Mouse (Mus musculus): ENCODE data around the gene Chd2.

Chd2 gene

DNA sequence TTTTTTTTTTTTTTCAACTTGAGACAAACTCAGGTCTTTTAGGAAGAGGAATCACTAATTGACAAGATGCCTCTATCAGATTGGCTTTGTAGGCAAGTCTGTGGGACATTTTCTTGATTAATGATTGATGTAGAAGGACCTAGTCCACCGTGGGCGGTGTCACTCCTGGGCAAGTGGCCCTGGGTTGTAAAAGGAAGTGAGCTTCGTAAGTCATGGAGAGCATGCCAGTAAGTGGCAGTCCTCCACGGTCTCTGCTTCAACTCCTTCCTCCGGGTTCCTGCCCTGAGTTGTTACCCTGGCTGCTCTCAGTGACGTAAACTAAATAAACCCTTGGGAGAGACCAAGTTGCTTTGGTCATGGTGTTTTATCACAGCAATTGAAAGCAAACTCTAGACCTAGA lies 22.5 kb upstream of the Chd2 start:
- DNase-seq (ENCODE audit: low read depth in 1 of 2, low spot score in 2 of 2), result no peak

DNA sequence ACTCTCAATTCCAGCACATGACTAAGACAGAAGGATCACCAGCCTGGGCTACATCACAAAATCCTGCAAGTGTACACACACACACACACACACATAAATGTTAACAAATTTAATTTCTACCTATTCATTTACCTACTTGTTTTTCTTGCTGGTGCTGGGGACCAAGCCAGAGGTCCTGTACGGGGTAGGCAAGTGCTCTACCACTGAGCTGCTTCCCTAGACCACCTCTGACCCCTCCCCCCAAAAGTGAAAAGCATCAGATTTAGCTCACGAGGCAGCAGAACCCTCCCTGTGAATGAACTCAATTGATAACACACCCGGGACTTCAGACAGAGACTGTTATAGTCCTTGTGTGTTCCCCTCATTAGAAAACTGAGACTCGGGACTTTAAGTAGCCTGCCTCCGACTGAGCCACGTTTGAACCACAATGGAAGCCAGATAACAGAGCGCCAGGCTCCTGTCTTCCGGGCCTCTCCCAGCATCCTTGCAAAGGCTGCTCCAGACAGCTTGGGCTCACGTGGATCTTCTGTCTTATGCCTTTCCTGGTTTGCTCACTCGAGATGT lies 19.9 kb upstream of the Chd2 start:
- no peak for DNase-seq (ENCODE audit: low read depth in 1 of 2, low spot score in 2 of 2)

DNA sequence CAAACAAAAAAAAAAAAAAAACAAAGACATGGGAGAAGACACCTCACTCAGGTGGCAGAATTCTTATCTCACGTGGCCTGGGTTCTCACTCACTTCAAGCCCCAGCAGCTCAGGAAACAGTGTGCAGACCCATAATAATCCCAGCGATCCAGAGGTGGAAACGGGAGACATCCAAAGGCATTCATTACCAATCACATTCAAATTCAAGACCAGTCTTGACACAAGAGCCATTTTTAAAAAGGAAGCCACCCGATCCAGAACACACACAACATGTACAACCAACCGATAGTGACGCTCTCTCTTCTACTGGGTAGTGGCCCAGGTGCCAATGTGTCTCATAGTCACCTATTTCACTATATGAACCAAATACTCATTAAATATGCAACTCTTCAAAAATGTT lies 19.2 kb upstream of the Chd2 start:
- no peak for DNase-seq (ENCODE audit: low read depth in 1 of 2, low spot score in 2 of 2)

DNA sequence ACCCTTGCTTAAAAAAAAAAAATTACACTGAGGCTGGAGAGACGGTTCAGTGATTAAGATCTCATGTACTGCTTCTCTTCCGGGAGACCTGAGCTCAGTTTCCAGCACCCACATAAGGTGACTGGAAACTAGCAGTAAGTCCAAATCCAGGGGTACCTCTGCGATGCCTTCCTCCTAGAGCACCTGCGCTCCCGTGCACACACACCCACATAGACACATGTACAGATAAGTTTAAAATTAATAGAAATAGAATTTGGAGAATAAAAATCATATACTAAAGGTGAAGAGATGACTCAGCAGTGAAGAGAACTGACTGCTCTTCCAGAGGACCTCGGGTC lies 18.2 kb upstream of the Chd2 start:
- DNase-seq (ENCODE audit: low read depth in 1 of 2, low spot score in 2 of 2), result no peak

DNA sequence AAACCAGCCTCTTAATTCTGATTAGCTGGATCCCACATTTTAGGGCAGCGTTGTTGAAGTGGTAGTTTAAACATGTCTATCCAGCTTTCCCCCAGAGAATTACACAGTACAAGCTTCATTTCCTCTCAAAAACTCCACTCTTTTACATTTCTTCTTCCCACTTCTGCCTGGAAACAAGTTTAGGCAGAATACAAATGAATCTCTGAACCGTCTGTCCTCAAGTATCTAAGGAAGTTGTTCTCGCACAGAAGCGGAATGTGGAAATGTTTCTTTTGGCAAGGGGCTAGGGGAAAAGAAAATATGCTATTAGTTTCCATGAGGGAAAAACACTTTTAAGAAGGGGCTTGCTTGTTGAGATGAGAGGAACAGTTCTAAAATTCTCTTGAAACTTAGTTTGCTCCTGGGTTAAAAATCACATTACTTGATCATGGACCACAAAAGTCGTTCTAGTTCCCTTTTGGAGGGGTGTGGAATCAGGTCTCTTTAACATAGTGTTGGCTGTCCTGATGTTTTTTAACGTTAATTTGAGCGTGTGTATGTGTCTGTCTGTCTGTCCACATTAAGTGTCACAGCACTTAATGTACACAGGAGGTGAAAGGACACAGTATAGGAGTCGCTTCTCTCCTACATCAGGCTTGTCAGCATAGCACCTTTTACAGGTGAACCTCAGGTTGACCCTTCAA lies 17.7 kb upstream of the Chd2 start:
- DNase-seq (ENCODE audit: low read depth in 1 of 2, low spot score in 2 of 2), result no peak

DNA sequence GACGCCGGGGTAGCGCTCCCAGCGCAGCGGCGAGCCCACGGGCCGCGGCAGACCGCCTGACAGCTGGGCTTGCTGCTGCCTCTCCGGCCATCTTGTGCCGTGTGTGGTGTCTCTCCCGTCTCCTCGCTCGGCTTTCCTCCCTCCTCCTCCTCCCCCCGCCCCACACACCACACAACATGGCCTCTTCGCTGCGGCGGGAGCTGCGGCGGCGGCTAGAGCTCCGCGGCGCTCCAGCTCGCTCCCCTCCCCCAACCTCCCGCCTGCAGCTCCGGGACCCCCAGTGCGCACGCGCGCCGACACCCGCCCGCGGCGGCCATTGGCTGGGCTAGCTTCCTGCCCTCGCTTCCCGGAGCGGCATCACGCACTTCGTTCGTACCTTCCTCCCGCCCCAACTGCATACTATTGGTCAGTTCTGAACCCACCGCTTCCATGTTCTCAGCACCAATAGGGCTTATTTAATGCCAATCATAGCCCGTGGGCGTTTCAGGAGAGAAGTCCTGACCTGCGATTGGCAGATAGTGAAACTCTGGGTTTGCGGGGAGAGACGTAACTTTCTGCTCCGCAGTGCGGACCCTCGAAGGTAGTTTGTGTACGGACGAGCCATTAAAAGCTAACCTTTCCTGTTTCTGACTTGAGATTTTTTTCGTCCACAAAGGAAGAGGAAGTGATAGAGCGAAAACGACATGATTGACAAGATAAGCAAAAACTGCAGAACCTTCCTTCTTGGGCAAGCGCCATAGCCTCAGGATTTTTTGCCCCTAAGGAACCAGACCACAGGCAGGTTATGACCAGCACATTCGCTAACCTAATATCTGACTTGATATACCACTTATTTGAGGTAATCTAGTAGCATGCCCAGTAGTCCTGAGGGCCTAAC lies 16.9 kb upstream of the Chd2 start:
- DNase-seq (ENCODE audit: low read depth in 1 of 2, low spot score in 2 of 2), result peak; percentile 97 to 99

DNA sequence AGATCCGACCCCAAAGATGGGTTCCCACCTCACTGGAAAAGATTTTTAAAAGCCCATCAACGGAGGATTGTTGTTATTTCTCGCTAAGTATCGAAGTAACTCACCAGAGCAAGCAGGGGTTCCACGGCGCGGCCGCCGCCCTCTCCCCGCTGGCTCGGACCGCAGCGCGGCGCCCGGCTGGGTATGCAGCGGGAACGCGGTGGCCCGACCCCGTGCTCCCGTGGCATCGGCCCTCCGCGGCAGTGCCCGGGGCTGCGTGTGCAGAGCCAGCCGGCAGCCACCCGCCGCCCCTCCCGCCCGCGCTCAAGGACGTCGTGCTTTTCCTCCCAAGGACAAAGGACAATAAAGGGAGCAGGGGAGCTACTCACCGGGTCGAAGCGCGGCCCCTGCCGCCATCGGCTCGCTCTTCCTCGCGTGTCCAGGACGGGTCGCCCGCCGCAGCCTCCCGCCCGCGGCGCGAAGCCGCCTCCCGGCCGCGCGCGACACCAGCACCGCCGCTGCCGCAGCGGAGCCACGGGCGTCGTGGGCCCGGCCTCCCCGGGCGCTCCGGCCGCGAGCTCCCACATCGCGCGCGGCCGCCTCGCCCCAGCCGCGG lies 16.1 kb upstream of the Chd2 start:
- peak; percentile 7 to 25 for DNase-seq (ENCODE audit: low read depth in 1 of 2, low spot score in 2 of 2)

DNA sequence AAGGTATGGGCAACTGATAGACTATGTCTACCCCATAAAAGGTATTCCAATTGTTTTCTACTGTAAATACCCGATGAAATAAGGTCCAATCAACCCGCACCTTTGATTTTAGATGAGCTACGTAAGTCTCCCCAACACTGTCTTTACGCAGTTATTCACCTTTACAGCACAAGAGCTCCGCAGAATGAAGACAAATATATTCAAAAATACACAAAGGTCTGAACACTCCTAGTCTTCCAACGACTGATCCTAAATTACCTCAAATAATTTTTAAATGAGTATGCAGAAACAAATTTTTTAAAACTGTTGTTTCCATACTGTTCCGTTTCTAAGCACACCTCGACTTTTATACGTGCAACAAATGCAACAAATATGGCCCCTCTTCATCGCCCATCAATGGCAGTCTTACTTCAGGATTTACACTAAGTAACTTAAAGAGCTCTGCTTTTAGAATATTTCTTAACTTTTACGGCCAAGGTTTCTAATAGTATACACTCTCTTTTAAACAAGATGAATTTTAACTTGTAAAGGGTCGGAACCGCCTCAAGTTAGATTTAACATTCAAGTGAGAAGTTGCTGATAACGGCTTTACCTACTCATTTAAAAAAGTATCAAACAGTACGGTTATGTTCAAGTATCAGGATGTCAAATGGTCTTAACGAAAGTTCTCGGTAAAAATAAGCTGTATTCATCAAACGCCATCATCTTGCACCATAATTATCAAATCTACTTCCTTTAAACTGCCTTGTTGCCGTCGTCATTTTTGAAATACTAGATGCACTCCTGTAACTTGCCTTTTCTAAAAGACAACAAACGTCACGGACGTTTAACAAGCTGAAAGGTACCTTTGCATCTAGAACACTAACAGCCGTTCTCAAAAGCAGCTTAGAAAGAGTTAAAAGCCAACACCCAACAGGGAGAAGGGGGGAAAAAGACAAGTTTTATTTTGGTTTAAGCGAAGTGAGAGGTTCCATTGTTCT lies 15.3 kb upstream of the Chd2 start:
- DNase-seq (ENCODE audit: low read depth in 1 of 2, low spot score in 2 of 2), result no peak

DNA sequence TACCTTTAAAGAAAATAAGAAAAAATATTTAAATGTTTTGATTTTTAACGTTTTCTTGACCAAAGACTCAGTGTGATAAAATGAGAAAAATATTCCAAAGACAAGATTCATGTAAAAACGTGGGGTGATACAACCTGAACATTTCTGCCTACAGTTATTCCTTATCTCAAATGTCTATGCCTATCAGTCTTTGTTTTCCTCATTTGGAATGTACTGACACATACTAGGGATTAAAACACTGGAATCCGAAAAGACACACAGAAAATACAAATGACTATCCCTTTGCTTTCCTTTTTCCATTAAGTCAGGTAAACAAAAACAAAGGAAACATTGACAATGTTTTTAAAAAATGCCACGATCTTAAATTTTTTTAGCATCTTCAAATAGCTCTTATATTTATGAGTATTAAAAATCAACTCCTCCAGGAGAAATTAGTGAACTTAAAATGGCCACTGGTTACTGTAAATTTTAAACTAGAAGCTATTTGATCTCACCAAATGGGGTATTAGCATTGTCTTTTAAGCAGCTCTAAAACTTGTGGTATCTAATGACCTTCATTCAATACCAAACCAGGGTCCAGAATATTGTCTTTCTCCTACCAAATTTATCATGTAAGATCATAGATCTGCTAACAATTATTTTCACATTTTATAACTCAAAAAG lies 14.4 kb upstream of the Chd2 start:
- no peak for DNase-seq (ENCODE audit: low read depth in 1 of 2, low spot score in 2 of 2)

DNA sequence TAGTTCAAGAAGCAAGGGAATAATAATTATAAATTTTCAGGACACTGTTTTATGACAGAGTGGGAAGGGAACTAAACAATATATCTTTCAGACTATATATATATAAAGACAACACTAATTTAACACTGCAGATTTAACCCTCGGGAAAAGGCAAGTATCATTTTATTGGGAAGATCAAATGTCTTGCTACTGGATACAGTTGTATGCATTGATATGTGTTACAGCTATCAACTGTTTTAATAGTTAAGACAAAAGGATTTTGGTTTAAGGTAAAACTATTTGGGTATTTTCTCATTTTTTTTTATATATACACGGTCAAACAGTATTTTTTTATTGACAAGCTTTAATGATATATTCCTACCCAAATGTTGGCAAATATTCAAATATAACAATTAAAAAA lies 13.2 kb upstream of the Chd2 start:
- DNase-seq (ENCODE audit: low read depth in 1 of 2, low spot score in 2 of 2), result no peak

DNA sequence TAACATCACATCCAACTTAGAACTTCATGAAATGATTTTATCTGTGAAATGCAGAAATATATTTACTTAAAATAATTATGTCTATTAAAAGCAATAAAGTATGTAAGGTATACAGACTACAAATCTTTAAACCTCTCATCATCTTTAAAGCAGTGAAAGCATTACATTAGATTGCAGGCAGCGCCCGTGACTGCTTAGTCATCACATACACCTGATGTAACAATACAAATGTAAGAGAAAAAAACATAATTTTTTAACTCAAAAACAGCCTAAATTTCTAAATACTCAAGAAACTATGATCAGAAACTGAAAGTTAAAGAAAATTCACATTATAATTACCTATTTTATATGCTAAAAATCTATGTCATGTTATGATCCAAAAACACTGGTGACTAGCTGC lies 11.5 kb upstream of the Chd2 start:
- DNase-seq (ENCODE audit: low read depth in 1 of 2, low spot score in 2 of 2), result no peak

DNA sequence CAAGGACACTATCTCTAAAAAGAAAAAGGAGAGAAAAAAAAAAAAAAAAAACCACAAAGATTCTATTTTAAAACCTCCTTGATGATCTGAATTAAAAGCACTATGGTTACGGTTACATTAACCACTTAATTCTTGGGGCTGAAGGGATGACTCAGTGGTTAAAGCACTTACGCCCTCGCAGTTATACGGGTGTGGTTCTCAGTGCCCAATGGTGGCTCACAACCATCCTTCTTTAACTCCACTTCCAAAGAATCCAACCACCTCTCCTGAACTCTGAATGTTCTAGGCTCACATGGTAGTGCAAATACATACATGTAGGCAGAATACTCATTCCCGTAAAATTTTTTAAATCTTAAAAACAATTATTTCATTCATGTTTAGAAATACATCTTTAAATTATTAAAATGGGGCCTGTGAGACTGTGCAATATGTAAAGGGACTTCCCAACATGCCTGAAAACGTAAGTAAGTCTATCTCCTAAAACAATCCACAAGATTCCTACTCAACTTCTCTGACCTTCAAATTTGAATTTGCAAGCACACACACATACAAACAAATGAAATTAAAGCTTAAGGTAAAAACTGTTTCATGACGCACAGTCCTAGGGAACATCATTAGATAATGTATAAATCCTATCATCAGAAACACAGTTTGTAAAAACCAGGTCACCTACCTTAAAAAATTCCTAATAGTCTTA lies 10.6 kb upstream of the Chd2 start:
- DNase-seq (ENCODE audit: low read depth in 1 of 2, low spot score in 2 of 2), result no peak

DNA sequence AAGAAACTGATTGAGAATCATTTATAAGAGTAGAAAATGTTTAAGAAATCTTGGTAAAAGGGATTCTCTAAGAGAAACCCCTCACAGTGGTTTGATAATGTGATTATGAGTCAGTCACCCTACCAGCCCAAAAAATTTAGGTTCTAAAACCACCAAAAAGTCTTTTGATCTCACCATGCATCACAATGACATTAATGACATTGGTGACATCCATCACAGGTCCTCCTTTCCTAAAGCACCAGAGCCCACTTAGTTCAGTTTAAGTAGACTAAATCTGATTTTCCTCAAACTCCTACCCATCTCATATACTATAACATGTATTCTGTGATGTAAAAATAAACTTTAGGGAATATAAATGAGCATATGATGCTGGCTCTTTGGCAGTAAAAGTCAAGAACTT lies 9.7 kb upstream of the Chd2 start:
- no peak for DNase-seq (ENCODE audit: low read depth in 1 of 2, low spot score in 2 of 2)

DNA sequence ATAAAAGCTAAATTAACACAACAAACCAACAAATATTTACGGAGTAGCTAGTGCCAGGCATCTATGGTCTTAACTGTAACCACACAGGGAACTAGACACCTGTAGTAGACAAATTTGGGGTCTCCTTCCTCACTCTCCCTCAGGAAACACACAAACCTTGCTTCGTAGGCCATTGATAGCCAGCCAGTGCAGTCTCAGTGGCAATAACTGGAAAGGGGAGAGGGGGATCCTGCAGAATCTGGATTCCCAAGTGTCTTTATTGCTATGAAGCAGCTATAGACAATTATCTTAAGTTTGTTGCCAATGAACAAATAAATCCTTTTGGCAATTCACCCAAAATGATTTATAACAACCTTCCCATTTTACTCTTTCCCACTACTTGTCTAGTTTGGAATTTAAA lies 6.4 kb upstream of the Chd2 start:
- no peak for DNase-seq (ENCODE audit: low read depth in 1 of 2, low spot score in 2 of 2)

DNA sequence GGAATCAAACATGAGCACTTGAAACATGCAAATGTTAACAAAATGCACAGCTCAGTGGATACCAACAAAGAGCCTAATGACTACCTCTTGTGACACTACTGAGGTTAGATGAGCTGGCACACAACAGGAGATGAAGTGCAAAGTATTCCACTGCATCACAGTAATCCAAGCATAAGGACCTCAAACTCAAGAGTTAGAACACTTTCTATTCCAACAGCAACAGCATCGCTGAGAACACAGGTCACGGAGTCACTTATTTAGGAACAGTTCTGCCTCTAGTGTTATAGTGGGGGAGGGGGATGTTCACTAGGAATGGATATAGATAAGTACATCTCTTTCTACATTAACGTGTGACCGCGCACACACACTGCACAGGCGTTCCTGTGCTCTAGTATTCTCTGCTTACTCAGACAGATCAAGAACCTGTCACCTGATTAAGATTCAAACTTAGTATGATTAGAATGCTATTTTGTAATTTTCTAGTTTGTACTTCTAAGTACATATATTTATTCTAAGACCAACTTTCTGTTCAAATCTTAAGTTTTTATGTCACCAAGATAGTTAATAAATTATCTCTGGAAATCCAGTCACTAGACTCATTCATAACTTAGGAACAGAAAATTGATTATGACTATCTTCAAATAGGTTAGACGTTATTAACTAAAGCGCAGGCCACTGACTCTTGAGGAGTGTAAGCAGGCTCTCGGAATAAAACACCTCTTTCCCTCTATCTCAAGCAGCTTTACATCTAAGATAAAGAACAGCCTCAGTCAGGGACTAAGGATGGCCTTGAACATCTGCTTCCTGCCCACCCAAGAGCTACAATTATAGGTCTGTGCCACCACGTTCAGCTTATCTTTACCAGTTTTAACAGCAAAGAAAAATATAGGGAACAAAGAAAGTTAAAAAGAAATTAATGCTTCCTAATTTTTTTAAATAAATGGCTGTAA lies 5.2 kb upstream of the Chd2 start:
- no peak for DNase-seq (ENCODE audit: low read depth in 1 of 2, low spot score in 2 of 2)

DNA sequence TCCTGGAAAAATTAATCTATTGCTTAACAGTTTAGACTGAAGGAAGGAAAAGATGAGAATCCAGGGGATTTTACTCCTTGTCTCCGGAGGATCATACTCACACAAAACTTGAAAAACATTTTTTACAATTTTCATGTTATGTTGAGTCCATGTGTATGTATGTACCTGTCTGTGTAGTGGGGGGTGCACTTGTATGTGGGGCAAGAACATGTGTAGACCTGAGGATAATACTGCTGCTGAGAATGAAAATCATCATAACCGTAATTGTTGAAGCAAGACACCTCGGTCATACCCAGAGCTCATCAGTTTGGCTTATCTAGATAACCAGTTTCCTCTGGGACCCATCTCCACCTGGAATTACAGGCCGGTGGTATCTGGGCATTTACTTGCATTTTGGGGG lies 3.4 kb upstream of the Chd2 start:
- no peak for DNase-seq (ENCODE audit: low read depth in 1 of 2, low spot score in 2 of 2)

DNA sequence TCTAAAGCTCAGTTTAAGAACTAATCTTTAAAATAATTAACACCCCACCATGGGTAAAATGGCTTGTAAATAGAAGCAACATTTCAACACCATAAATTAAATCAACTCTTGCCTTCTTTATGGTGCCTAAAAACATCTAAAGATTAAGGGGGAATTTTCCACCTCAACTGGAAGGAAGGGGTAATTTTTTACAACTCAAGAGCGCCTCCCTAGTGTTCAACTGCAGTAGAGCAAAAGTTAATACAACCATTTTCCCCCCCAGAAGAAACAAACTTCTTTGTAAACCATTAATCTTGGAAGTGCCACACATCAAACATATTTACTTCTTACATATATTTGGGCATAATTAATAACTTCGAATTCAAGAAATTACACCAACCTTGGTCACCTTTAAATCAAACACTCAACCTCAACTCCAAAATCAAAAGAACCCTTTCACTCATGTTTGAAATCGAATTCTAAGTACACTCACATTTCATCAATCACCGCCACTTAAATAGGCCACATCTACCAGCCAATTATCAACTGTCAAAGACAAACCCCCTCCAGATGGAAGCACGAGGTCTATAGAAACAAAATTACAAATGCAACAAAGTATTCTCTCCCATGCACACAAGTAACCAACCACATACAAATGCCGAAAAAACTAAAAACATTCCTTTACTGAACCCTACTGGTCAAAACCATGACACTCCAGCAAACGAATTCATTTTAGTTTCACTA lies 662 bp upstream of the Chd2 start:
- DNase-seq (ENCODE audit: low read depth in 1 of 2, low spot score in 2 of 2), result no peak

DNA sequence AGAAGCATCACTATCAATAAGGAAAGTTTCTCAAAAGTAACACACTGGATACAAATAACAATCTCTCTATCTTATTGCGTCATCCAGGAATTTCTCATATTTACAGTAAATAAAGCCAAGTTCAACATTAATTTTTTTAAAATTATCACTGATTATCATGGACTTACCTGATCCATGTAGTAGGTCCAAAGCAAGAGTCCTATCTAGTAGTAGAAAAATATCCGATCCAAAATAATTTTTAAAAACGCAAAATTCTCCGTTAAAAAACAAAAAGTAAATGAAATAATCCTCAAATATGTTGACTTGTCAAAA lies 595 bp downstream of the Chd2 start:
- DNase-seq (ENCODE audit: low read depth in 1 of 2, low spot score in 2 of 2), result no peak
